Mouse (Mus musculus) liver, embryonic 16.5 days (tissue): ENCODE measurements around the gene Gm6803. TPM values are rescaled to one million over a fixed set of nuclear protein-coding genes. Genes with fewer than 3 reads are reported as not detected.
"Not testable (repeated sequence)": the region's sequence is repeated elsewhere in the genome, so short reads cannot be mapped to it uniquely, and the experiment has no call there.

ENCODE experiments used
- ATAC-seq: fragments of 200-750 bp; cut with Nextera tagmentation; 2 replicates; pipeline ENCODE4 v1.8.0; 2017; ENCODE audit warnings: low read depth, mild to moderate bottlenecking, moderate number of reproducible peaks, moderate library complexity
- H3K27ac ChIP-seq: fragments of 300-500 bp; sonication (generic); 2 replicates; pipeline ENCODE4 v1.5.1; 2014; ENCODE audit warnings: mild to moderate bottlenecking, low read length
- H3K27me3 ChIP-seq: fragments of 300-500 bp; sonication (generic); 2 replicates; pipeline ENCODE4 v1.6.1; 2014; ENCODE audit warnings: low read depth, low read length, mixed read lengths; ENCODE audit not compliant: control insufficient read depth, insufficient read depth
- H3K36me3 ChIP-seq: fragments of 300-500 bp; sonication (generic); 2 replicates; pipeline ENCODE4 v1.6.1; 2014; ENCODE audit warnings: mild to moderate bottlenecking; ENCODE audit not compliant: control insufficient read depth, insufficient read depth
- H3K4me1 ChIP-seq: fragments of 300-500 bp; sonication (generic); 2 replicates; pipeline ENCODE4 v1.6.1; 2014; ENCODE audit warnings: low read depth, low read length, mixed read lengths; ENCODE audit not compliant: control insufficient read depth
- H3K4me2 ChIP-seq: fragments of 300-500 bp; sonication (generic); 2 replicates; pipeline ENCODE4 v1.6.1; 2014; ENCODE audit warnings: low read depth, low read length, mixed read lengths
- H3K4me3 ChIP-seq: fragments of 300-500 bp; sonication (generic); 2 replicates; pipeline ENCODE4 v1.5.1; 2014; ENCODE audit warnings: low read depth, mild to moderate bottlenecking, low read length
- H3K9ac ChIP-seq: fragments of 300-500 bp; sonication (generic); 2 replicates; pipeline ENCODE4 v1.6.1; 2014; ENCODE audit warnings: low read depth, low read length
- H3K9me3 ChIP-seq: fragments of 300-500 bp; sonication (generic); replicated peaks from 2 replicates; pipeline ENCODE4 v1.6.1; 2016; ENCODE audit warnings: low read length; ENCODE audit not compliant: control insufficient read depth
- WGBS: fragments of 180-500 bp; shearing (Covaris S2); extraction: QIAGEN DNeasy Blood & Tissue Kit; methylation state at CpG from one replicate; pipeline ENCODE4 v1.1.7; 2014; ENCODE audit not compliant: insufficient replicate concordance; 5-methylcytosine and 5-hydroxymethylcytosine counted together
- polyA plus RNA-seq: library from polyadenylated mRNA; unstranded; fragments of >200 nt; fragmentation: Nextera tagmentation; extraction: Ambion mirVana; gene quantifications from 2 replicates; pipeline ENCODE4 v1.2.1, GENCODE M21; 2015

The Gm6803 gene
- not detected in 2 replicates for polyA plus RNA-seq

- not testable (repeated sequence) for H3K36me3 ChIP-seq, H3K4me1 ChIP-seq, H3K9me3 ChIP-seq, H3K27ac ChIP-seq, ATAC-seq, H3K27me3 ChIP-seq, H3K9ac ChIP-seq, H3K4me3 ChIP-seq, H3K4me2 ChIP-seq
- WGBS = 36% methylated on average over 1 of the region's 2 CpGs
Observed at GRCm38 (mm10) chr12:88018671-88019070, at the start of gene Gm6803. Gene Gm6803, minus strand, starts transcription at chr12:88018771.

GRCm38 (mm10) chr12:88045226-88045625, 26.7 kb upstream of the Gm6803 start:
- H3K36me3 ChIP-seq, H3K9me3 ChIP-seq, H3K4me1 ChIP-seq, ATAC-seq, H3K27ac ChIP-seq, H3K4me2 ChIP-seq, H3K4me3 ChIP-seq, H3K9ac ChIP-seq, H3K27me3 ChIP-seq: not testable (repeated sequence)
- 32% methylated on average over 1 of the region's 1 CpGs for WGBS

- not testable (repeated sequence) for H3K27ac ChIP-seq, H3K4me3 ChIP-seq, ATAC-seq, H3K4me1 ChIP-seq, H3K27me3 ChIP-seq, H3K9ac ChIP-seq, H3K9me3 ChIP-seq, H3K4me2 ChIP-seq, H3K36me3 ChIP-seq
- 44% methylated on average over 1 of the region's 1 CpGs for WGBS
Observed at GRCm38 (mm10) chr12:88039703-88040102, 21.1 kb upstream of the Gm6803 start.

- not testable (repeated sequence) for H3K27me3 ChIP-seq, H3K4me1 ChIP-seq, H3K4me3 ChIP-seq, H3K9me3 ChIP-seq, H3K27ac ChIP-seq, H3K4me2 ChIP-seq, H3K9ac ChIP-seq, H3K36me3 ChIP-seq, ATAC-seq
Observed at GRCm38 (mm10) chr12:88039062-88039461, 20.5 kb upstream of the Gm6803 start.

- ATAC-seq, H3K4me2 ChIP-seq, H3K4me3 ChIP-seq, H3K27ac ChIP-seq, H3K36me3 ChIP-seq, H3K9ac ChIP-seq, H3K4me1 ChIP-seq, H3K9me3 ChIP-seq, H3K27me3 ChIP-seq: not testable (repeated sequence)
- WGBS = 75% methylated on average over 5 of the region's 5 CpGs
Observed at GRCm38 (mm10) chr12:88032250-88032649, 13.7 kb upstream of the Gm6803 start.

- not testable (repeated sequence) for H3K4me1 ChIP-seq, H3K9me3 ChIP-seq, H3K27me3 ChIP-seq, H3K4me3 ChIP-seq, H3K27ac ChIP-seq, H3K9ac ChIP-seq, ATAC-seq, H3K4me2 ChIP-seq, H3K36me3 ChIP-seq
- WGBS = 55% methylated on average over 1 of the region's 1 CpGs
Observed at GRCm38 (mm10) chr12:88026704-88027103, 8.1 kb upstream of the Gm6803 start, which contains the start of gene Gm2056. Gene Gm2056, plus strand, starts transcription at chr12:88027004.

GRCm38 (mm10) chr12:88011548-88011947, 7.0 kb downstream of the Gm6803 start, which contains the start of gene Gm2075:
Gene Gm2075, plus strand, starts transcription at chr12:88011848.
- WGBS = no CpG with 5 or more reads among the region's 1 CpGs
- not testable (repeated sequence) for H3K4me3 ChIP-seq, H3K4me1 ChIP-seq, H3K9ac ChIP-seq, H3K4me2 ChIP-seq, H3K27me3 ChIP-seq, H3K27ac ChIP-seq, ATAC-seq, H3K36me3 ChIP-seq, H3K9me3 ChIP-seq

GRCm38 (mm10) chr12:88004118-88004517, 14.5 kb downstream of the Gm6803 start:
- H3K9me3 ChIP-seq, H3K27me3 ChIP-seq, H3K4me1 ChIP-seq, H3K4me3 ChIP-seq, H3K36me3 ChIP-seq, H3K9ac ChIP-seq, H3K27ac ChIP-seq, H3K4me2 ChIP-seq: not testable (repeated sequence)
- peak; percentile 39; the same call in 1 of the 2 replicates for ATAC-seq
- WGBS = 25% methylated on average over 3 of the region's 3 CpGs

- not testable (repeated sequence) for ATAC-seq, H3K4me1 ChIP-seq, H3K9ac ChIP-seq, H3K36me3 ChIP-seq, H3K9me3 ChIP-seq, H3K4me2 ChIP-seq, H3K4me3 ChIP-seq, H3K27ac ChIP-seq, H3K27me3 ChIP-seq
Observed at GRCm38 (mm10) chr12:87984000-87984399, 34.6 kb downstream of the Gm6803 start.
